25 mouse cellular contexts compared by ENCODE assay signal in the genomic region with DNA sequence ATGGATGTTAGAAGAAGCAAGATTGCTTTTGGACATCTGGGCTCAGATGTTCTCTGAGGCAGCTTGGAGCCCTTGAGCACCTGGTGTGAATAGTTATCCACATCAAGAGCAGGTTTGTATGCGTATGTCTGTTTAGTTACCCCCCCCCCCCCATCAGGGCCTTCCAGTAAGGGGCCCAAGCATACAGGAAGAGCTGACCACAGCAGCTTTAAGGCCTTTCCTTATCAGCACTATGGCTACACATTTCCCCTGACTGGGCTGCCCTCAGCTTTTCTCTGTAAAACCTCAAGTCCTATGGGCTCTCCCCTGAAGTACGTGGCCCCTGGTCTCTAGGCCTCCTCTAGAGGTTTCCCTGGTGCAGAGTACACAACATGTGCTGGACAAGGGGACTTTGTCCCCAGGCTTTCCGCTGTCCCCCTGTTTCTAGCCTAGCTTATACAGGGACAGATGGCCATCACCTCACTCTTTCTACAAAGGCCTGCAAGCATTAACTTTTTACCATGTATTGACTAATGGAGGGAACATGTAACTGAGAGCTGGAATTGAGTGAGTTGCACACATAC. TPM values are rescaled to one million over a fixed set of nuclear protein-coding genes. Genes with fewer than 3 reads are reported as not detected.
DNase-seq lines count a peak whose midpoint lies in the region; ATAC-seq and TF ChIP-seq lines count a peak whose summit lies in the region.
"Had no signal": no experiment of that assay in that cellular context is flagged by ENCODE, and none has a peak within 500 bp of the region (broad histone marks: within the 10 kb centered on the region; RNA-seq: fewer than 3 reads in every experiment).

No protein-coding gene starts in this region.

- WGBS in intestine, embryonic 16.5 days: 80% methylated on average over 3 of the region's 3 CpGs
- 40% methylated on average over 3 of the region's 3 CpGs for WGBS in liver, postnatal 0 days (ENCODE audit: insufficient replicate concordance)
- 88% methylated on average over 3 of the region's 3 CpGs for WGBS in midbrain, embryonic 16.5 days
- 88% methylated on average over 3 of the region's 3 CpGs for WGBS in forebrain, embryonic 10.5 days

- no peak overlapping the region for H3K4me3 ChIP-seq in intestine, embryonic 16.5 days (ENCODE audit: low read length)
- no peak overlapping the region for H3K4me3 ChIP-seq in liver, postnatal 0 days (ENCODE audit: low read depth, low read length)
- H3K4me3 ChIP-seq in midbrain, embryonic 16.5 days (ENCODE audit: low read depth, low read length): no peak overlapping the region
- no peak overlapping the region for H3K4me3 ChIP-seq in forebrain, embryonic 10.5 days
- H3K4me3 ChIP-seq: embryonic facial prominence, embryonic 13.5 days; forebrain, embryonic 12.5 days; midbrain, embryonic 12.5 days; neural tube, embryonic 13.5 days had no signal

- no peaks in the 10 kb centered on the region for H3K36me3 ChIP-seq in intestine, embryonic 16.5 days (ENCODE audit: control insufficient read depth, insufficient read depth, low read length)
- peaks cover 11% of the 10 kb centered on the region for H3K36me3 ChIP-seq in liver, postnatal 0 days (replicated peaks; ENCODE audit: insufficient read depth, low read length)
- H3K36me3 ChIP-seq in midbrain, embryonic 16.5 days (ENCODE audit: control insufficient read depth, insufficient read depth, low read length): no peaks in the 10 kb centered on the region
- peaks cover 42% of the 10 kb centered on the region for H3K36me3 ChIP-seq in forebrain, embryonic 10.5 days (replicated peaks)

- H3K27me3 ChIP-seq in intestine, embryonic 16.5 days (replicated peaks; ENCODE audit: control insufficient read depth, insufficient read depth, low read length): no peaks in the 10 kb centered on the region
- H3K27me3 ChIP-seq in liver, postnatal 0 days (ENCODE audit: insufficient read depth, low read length): no peaks in the 10 kb centered on the region
- no peaks in the 10 kb centered on the region for H3K27me3 ChIP-seq in midbrain, embryonic 16.5 days (ENCODE audit: control insufficient read depth, insufficient read depth, low read depth, low read length)
- H3K27me3 ChIP-seq in forebrain, embryonic 10.5 days (ENCODE audit: poor library complexity, severe bottlenecking): no peaks in the 10 kb centered on the region
- H3K27me3 ChIP-seq: embryonic facial prominence, embryonic 13.5 days; forebrain, embryonic 12.5 days; midbrain, embryonic 12.5 days; neural tube, embryonic 13.5 days had no signal

- TF ChIP-seq CTCF in liver, postnatal 0 days (IDR thresholded peaks at IDR 0.05; ENCODE audit: low read depth): no peak

- TF ChIP-seq EP300 in liver, postnatal 0 days (IDR thresholded peaks at IDR 0.05; ENCODE audit: low read depth): no peak

- H3K9ac ChIP-seq in intestine, embryonic 16.5 days (ENCODE audit: low read depth, low read length): no peak overlapping the region
- no peak overlapping the region for H3K9ac ChIP-seq in liver, postnatal 0 days (replicated peaks)
- no peak overlapping the region for H3K9ac ChIP-seq in midbrain, embryonic 16.5 days (ENCODE audit: low read depth, low read length)
- H3K9ac ChIP-seq: embryonic facial prominence, embryonic 13.5 days; forebrain, embryonic 12.5 days; midbrain, embryonic 12.5 days; neural tube, embryonic 13.5 days had no signal

- H3K27ac ChIP-seq in intestine, embryonic 16.5 days (ENCODE audit: low read length): no peak overlapping the region
- H3K27ac ChIP-seq in liver, postnatal 0 days (ENCODE audit: low read depth): peak overlapping the region; percentile 26; the same call in 1 of the 2 replicates
- H3K27ac ChIP-seq in midbrain, embryonic 16.5 days (ENCODE audit: low read length): no peak overlapping the region
- H3K27ac ChIP-seq in forebrain, embryonic 10.5 days: no peak overlapping the region
- H3K27ac ChIP-seq: embryonic facial prominence, embryonic 13.5 days; forebrain, embryonic 12.5 days; hindbrain, postnatal 0 days; midbrain, embryonic 12.5 days; neural tube, embryonic 13.5 days had no signal

- no peaks in the 10 kb centered on the region for H3K4me1 ChIP-seq in intestine, embryonic 16.5 days (ENCODE audit: control insufficient read depth, insufficient read depth, low read length)
- no peaks in the 10 kb centered on the region; the same call in 1 of the 2 replicates for H3K4me1 ChIP-seq in liver, postnatal 0 days (ENCODE audit: insufficient read depth)
- H3K4me1 ChIP-seq in midbrain, embryonic 16.5 days (ENCODE audit: control insufficient read depth, insufficient read depth, low read length): no peaks in the 10 kb centered on the region
- no peaks in the 10 kb centered on the region for H3K4me1 ChIP-seq in forebrain, embryonic 10.5 days
- H3K4me1 ChIP-seq: embryonic facial prominence, embryonic 13.5 days; forebrain, embryonic 12.5 days; midbrain, embryonic 12.5 days; neural tube, embryonic 13.5 days had no signal

- H3K4me2 ChIP-seq in intestine, embryonic 16.5 days (ENCODE audit: low read depth, low read length): no peak overlapping the region
- no peak overlapping the region for H3K4me2 ChIP-seq in liver, postnatal 0 days (ENCODE audit: low read depth, low read length)
- H3K4me2 ChIP-seq in midbrain, embryonic 16.5 days (ENCODE audit: low read length): no peak overlapping the region
- H3K4me2 ChIP-seq: embryonic facial prominence, embryonic 13.5 days; forebrain, embryonic 12.5 days; midbrain, embryonic 12.5 days; neural tube, embryonic 13.5 days had no signal

- peak; percentile 88 for DNase-seq in 416B (ENCODE audit: low read depth)
- DNase-seq in liver, postnatal 0 days: no peak
- no peak for DNase-seq in urinary bladder, postnatal 14 days (ENCODE audit: low spot score)
- no peak for DNase-seq in cerebellum, postnatal 36 days
- no peak for DNase-seq in forebrain, embryonic 10.5 days (ENCODE audit: extremely low spot score, low spot score)
- DNase-seq: adrenal gland, adult 8-10 months; cerebellum, adult 11 months; cerebellum, adult 9-10 months; gastrocnemius, postnatal 10 days; heart, postnatal 14 days; kidney, adult 11 months; kidney, postnatal 14 days; layer of hippocampus, adult 9-11 months; lung, postnatal 14 days; thymus, postnatal 14 days had no signal

- peak; percentile 76 for ATAC-seq in common myeloid progenitor, adult 5-6 weeks (replicated peaks; ENCODE audit: low read depth, poor library complexity, severe bottlenecking)
- peak; percentile 64 for ATAC-seq in intestine, embryonic 16.5 days
- peak; percentile 75 for ATAC-seq in liver, postnatal 0 days
- ATAC-seq in midbrain, embryonic 16.5 days: no peak
- ATAC-seq: CD4-positive, CD25-positive, alpha-beta regulatory T cell, adult 4 months; hindbrain, postnatal 0 days had no signal

- no peaks in the 10 kb centered on the region for H3K9me3 ChIP-seq in intestine, embryonic 16.5 days (ENCODE audit: control insufficient read depth, low read length)
- no peaks in the 10 kb centered on the region for H3K9me3 ChIP-seq in liver, postnatal 0 days (ENCODE audit: low read length)
- H3K9me3 ChIP-seq in midbrain, embryonic 16.5 days (replicated peaks; ENCODE audit: control insufficient read depth, low read length, poor library complexity, severe bottlenecking): no peaks in the 10 kb centered on the region
- H3K9me3 ChIP-seq in forebrain, embryonic 10.5 days: no peaks in the 10 kb centered on the region
- H3K9me3 ChIP-seq: embryonic facial prominence, embryonic 13.5 days; forebrain, embryonic 12.5 days; midbrain, embryonic 12.5 days; neural tube, embryonic 13.5 days had no signal

RNA-seq across cellular contexts. Expression of gene Otud5, which starts 18.1 kb away (rescaled TPM):
- 57.0 and 57.9 TPM in 2 replicates for total RNA-seq in common myeloid progenitor, adult 5-6 weeks (2017)
- 25.9 and 27.7 TPM in 2 replicates for polyA plus RNA-seq in intestine, embryonic 16.5 days (2015; fragmentation: Nextera tagmentation; extraction: Ambion mirVana)
- polyA plus RNA-seq in liver, postnatal 0 days (2015; fragmentation: Nextera tagmentation; extraction: Ambion mirVana): 22.2 and 25.0 TPM in 2 replicates
- 41.8 and 42.0 TPM in 2 replicates for polyA plus RNA-seq in midbrain, embryonic 16.5 days (2015; fragmentation: Nextera tagmentation; extraction: Ambion mirVana)
- polyA plus RNA-seq in forebrain, embryonic 10.5 days (2016; fragmentation: Nextera tagmentation; extraction: Ambion mirVana): 40.3 and 40.8 TPM in 2 replicates

RNA-seq across cellular contexts. Expression of gene Pim2, which starts 18.8 kb away (rescaled TPM):
- 2.2 and 5.0 TPM in 2 replicates for total RNA-seq in common myeloid progenitor, adult 5-6 weeks (2017)
- 13.6 and 15.3 TPM in 2 replicates for polyA plus RNA-seq in intestine, embryonic 16.5 days (2015; fragmentation: Nextera tagmentation; extraction: Ambion mirVana)
- 3.0 and 3.3 TPM in 2 replicates for polyA plus RNA-seq in liver, postnatal 0 days (2015; fragmentation: Nextera tagmentation; extraction: Ambion mirVana)
- polyA plus RNA-seq in midbrain, embryonic 16.5 days (2015; fragmentation: Nextera tagmentation; extraction: Ambion mirVana): 23.6 and 27.2 TPM in 2 replicates
- polyA plus RNA-seq in forebrain, embryonic 10.5 days (2016; fragmentation: Nextera tagmentation; extraction: Ambion mirVana): 10.4 and 14.0 TPM in 2 replicates

RNA-seq across cellular contexts. Expression of gene Slc35a2, which starts 24.6 kb away (rescaled TPM):
- 10.5 and 13.2 TPM in 2 replicates for total RNA-seq in common myeloid progenitor, adult 5-6 weeks (2017)
- 46.5 and 50.8 TPM in 2 replicates for polyA plus RNA-seq in intestine, embryonic 16.5 days (2015; fragmentation: Nextera tagmentation; extraction: Ambion mirVana)
- 7.1 and 9.0 TPM in 2 replicates for polyA plus RNA-seq in liver, postnatal 0 days (2015; fragmentation: Nextera tagmentation; extraction: Ambion mirVana)
- 44.9 and 45.2 TPM in 2 replicates for polyA plus RNA-seq in midbrain, embryonic 16.5 days (2015; fragmentation: Nextera tagmentation; extraction: Ambion mirVana)
- 25.0 and 27.3 TPM in 2 replicates for polyA plus RNA-seq in forebrain, embryonic 10.5 days (2016; fragmentation: Nextera tagmentation; extraction: Ambion mirVana)

RNA-seq across cellular contexts. Expression of gene Kcnd1, which starts 37.2 kb away (rescaled TPM):
- total RNA-seq in common myeloid progenitor, adult 5-6 weeks (2017): 0.91 TPM in 1 of 2 replicates, not detected in the other
- 1.2 and 1.3 TPM in 2 replicates for polyA plus RNA-seq in intestine, embryonic 16.5 days (2015; fragmentation: Nextera tagmentation; extraction: Ambion mirVana)
- polyA plus RNA-seq in liver, postnatal 0 days (2015; fragmentation: Nextera tagmentation; extraction: Ambion mirVana): 0.09 and 0.15 TPM in 2 replicates
- 3.3 and 3.8 TPM in 2 replicates for polyA plus RNA-seq in midbrain, embryonic 16.5 days (2015; fragmentation: Nextera tagmentation; extraction: Ambion mirVana)
- 0.87 and 1.0 TPM in 2 replicates for polyA plus RNA-seq in forebrain, embryonic 10.5 days (2016; fragmentation: Nextera tagmentation; extraction: Ambion mirVana)
- total RNA-seq: liver, adult 2 months had no signal

RNA-seq across cellular contexts. Expression of gene Pqbp1, which starts 39.8 kb away (rescaled TPM):
- 156 and 162 TPM in 2 replicates for total RNA-seq in common myeloid progenitor, adult 5-6 weeks (2017)
- polyA plus RNA-seq in intestine, embryonic 16.5 days (2015; fragmentation: Nextera tagmentation; extraction: Ambion mirVana): 95.3 and 101 TPM in 2 replicates
- 39.2 and 41.9 TPM in 2 replicates for polyA plus RNA-seq in liver, postnatal 0 days (2015; fragmentation: Nextera tagmentation; extraction: Ambion mirVana)
- polyA plus RNA-seq in midbrain, embryonic 16.5 days (2015; fragmentation: Nextera tagmentation; extraction: Ambion mirVana): 228 and 250 TPM in 2 replicates
- 128 and 129 TPM in 2 replicates for polyA plus RNA-seq in forebrain, embryonic 10.5 days (2016; fragmentation: Nextera tagmentation; extraction: Ambion mirVana)
